7 mouse cellular contexts compared by ENCODE assay signal in genomic region chr2:18607586-18608259, GRCm38 (mm10).
A peak's percentile ranks its signal among the peaks of the same experiment; 100 is the strongest.
DNase-seq lines count a peak whose midpoint lies in the region; ATAC-seq and TF ChIP-seq lines count a peak whose summit lies in the region.

No protein-coding gene starts in this region.

- H3K4me2 ChIP-seq in neural tube, embryonic 11.5 days (ENCODE audit: low read depth): peak overlapping the region; percentile 65
- peak overlapping the region; percentile 80 for H3K4me2 ChIP-seq in heart, postnatal 0 days (ENCODE audit: low read depth, low read length)
- H3K4me2 ChIP-seq in liver, embryonic 16.5 days (ENCODE audit: low read depth, low read length): peak overlapping the region; percentile 74
- H3K4me2 ChIP-seq in stomach, embryonic 15.5 days: peak overlapping the region; percentile 88

- peak overlapping the region; percentile 31 for H3K4me3 ChIP-seq in neural tube, embryonic 11.5 days (ENCODE audit: low read depth, low read length)
- peak overlapping the region; percentile 53 for H3K4me3 ChIP-seq in heart, postnatal 0 days (ENCODE audit: low read depth, low read length)
- peak overlapping the region; percentile 58 for H3K4me3 ChIP-seq in liver, embryonic 16.5 days (ENCODE audit: low read depth, low read length)
- peak overlapping the region; percentile 45 for H3K4me3 ChIP-seq in stomach, embryonic 15.5 days (replicated peaks)

- 3% methylated on average over 13 of the region's 14 CpGs for WGBS in neural tube, embryonic 11.5 days
- WGBS in heart, postnatal 0 days: 2% methylated on average over 14 of the region's 14 CpGs
- under 1% methylated on average over 14 of the region's 14 CpGs for WGBS in liver, embryonic 16.5 days (ENCODE audit: insufficient replicate concordance)
- WGBS in stomach, embryonic 15.5 days: 3% methylated on average over 14 of the region's 14 CpGs

- peak; percentile 33; the same call in 1 of the 2 replicates for ATAC-seq in neural tube, embryonic 11.5 days (ENCODE audit: insufficient read depth, low FRiP score, low TSS enrichment)
- no peak for ATAC-seq in heart, postnatal 0 days (ENCODE audit: insufficient read depth, low read depth)
- ATAC-seq in liver, embryonic 16.5 days (ENCODE audit: low read depth): no peak
- ATAC-seq in stomach, embryonic 15.5 days (ENCODE audit: insufficient read depth, low FRiP score, low read depth): no peak

- no peak for TF ChIP-seq CTCF in heart, postnatal 0 days (IDR thresholded peaks at IDR 0.05; ENCODE audit: low read depth)

- peaks cover 8% of the 10 kb centered on the region; the same call in 1 of the 2 replicates for H3K4me1 ChIP-seq in neural tube, embryonic 11.5 days (ENCODE audit: control insufficient read depth, insufficient read depth, low read length)
- H3K4me1 ChIP-seq in heart, postnatal 0 days (ENCODE audit: control insufficient read depth, insufficient read depth): 0 out of 2 replicates have a peak, but pooled peaks cover 8% of the 10 kb centered on the region
- no peaks in the 10 kb centered on the region; the same call in 1 of the 2 replicates for H3K4me1 ChIP-seq in liver, embryonic 16.5 days (ENCODE audit: control insufficient read depth, low read depth, low read length)
- H3K4me1 ChIP-seq in stomach, embryonic 15.5 days: peaks cover 19% of the 10 kb centered on the region

- no peaks in the 10 kb centered on the region for H3K9me3 ChIP-seq in neural tube, embryonic 11.5 days (ENCODE audit: control insufficient read depth, low read length)
- H3K9me3 ChIP-seq in heart, postnatal 0 days (replicated peaks; ENCODE audit: control insufficient read depth, low read length): no peaks in the 10 kb centered on the region
- no peaks in the 10 kb centered on the region for H3K9me3 ChIP-seq in liver, embryonic 16.5 days (replicated peaks; ENCODE audit: control insufficient read depth, low read length)
- no peaks in the 10 kb centered on the region for H3K9me3 ChIP-seq in stomach, embryonic 15.5 days

- no peak overlapping the region for H3K27ac ChIP-seq in neural tube, embryonic 11.5 days (ENCODE audit: low read depth, low read length)
- 0 out of 2 replicates have a peak overlapping the region, but pooled peaks have one; percentile 13 for H3K27ac ChIP-seq in heart, postnatal 0 days (ENCODE audit: low read depth)
- no peak overlapping the region; the same call in 1 of the 2 replicates for H3K27ac ChIP-seq in liver, embryonic 16.5 days (ENCODE audit: low read length)
- no peak overlapping the region; the same call in 1 of the 2 replicates for H3K27ac ChIP-seq in stomach, embryonic 15.5 days

- no peaks in the 10 kb centered on the region for H3K36me3 ChIP-seq in neural tube, embryonic 11.5 days (ENCODE audit: control insufficient read depth, insufficient read depth, low read length)
- H3K36me3 ChIP-seq in heart, postnatal 0 days (replicated peaks; ENCODE audit: control insufficient read depth, insufficient read depth, low read length): no peaks in the 10 kb centered on the region
- H3K36me3 ChIP-seq in liver, embryonic 16.5 days (ENCODE audit: control insufficient read depth, insufficient read depth): no peaks in the 10 kb centered on the region
- H3K36me3 ChIP-seq in stomach, embryonic 15.5 days: no peaks in the 10 kb centered on the region

- H3K9ac ChIP-seq in neural tube, embryonic 11.5 days (ENCODE audit: low read length): peak overlapping the region; percentile 48; the same call in 1 of the 2 replicates
- peak overlapping the region; percentile 48 for H3K9ac ChIP-seq in heart, postnatal 0 days (replicated peaks; ENCODE audit: low read depth, low read length)
- peak overlapping the region; percentile 44 for H3K9ac ChIP-seq in liver, embryonic 16.5 days (ENCODE audit: low read depth, low read length)
- H3K9ac ChIP-seq in stomach, embryonic 15.5 days: no peak overlapping the region; the same call in 1 of the 2 replicates

- DNase-seq in neural tube, embryonic 11.5 days (ENCODE audit: low spot score): no peak
- no peak for DNase-seq in neural tube, embryonic 10.5 days (ENCODE audit: extremely low spot score, low spot score)
- DNase-seq in cerebellum, adult 9-11 months: peak; percentile 63
- DNase-seq in heart, postnatal 0 days (ENCODE audit: low spot score): no peak
- no peak for DNase-seq in layer of hippocampus, postnatal 10 days (ENCODE audit: low spot score in 2 of 2)

- H3K27me3 ChIP-seq in neural tube, embryonic 11.5 days (ENCODE audit: control insufficient read depth, insufficient read depth, low read length): peaks cover 36% of the 10 kb centered on the region
- peaks cover 21% of the 10 kb centered on the region; the same call in 1 of the 2 replicates for H3K27me3 ChIP-seq in heart, postnatal 0 days (ENCODE audit: control insufficient read depth, insufficient read depth, low read length)
- peaks cover 35% of the 10 kb centered on the region for H3K27me3 ChIP-seq in liver, embryonic 16.5 days (ENCODE audit: control insufficient read depth, insufficient read depth, low read depth, low read length)
- H3K27me3 ChIP-seq in stomach, embryonic 15.5 days (replicated peaks): no peaks in the 10 kb centered on the region

- TF ChIP-seq EP300 in heart, postnatal 0 days (IDR thresholded peaks at IDR 0.05; ENCODE audit: low read depth): no peak
